Mouse (Mus musculus): ENCODE results near the gene Egfr.

Gene Egfr

GRCm38 (mm10) chr11:16956115-16956862 lies 204.3 kb downstream of the Egfr start:
- no peak for DNase-seq (ENCODE audit: low spot score in 2 of 2)

- no peak for DNase-seq (ENCODE audit: low spot score in 2 of 2)
Measured at GRCm38 (mm10) chr11:16957030-16957429, 205.0 kb downstream of the Egfr start.

DNA sequence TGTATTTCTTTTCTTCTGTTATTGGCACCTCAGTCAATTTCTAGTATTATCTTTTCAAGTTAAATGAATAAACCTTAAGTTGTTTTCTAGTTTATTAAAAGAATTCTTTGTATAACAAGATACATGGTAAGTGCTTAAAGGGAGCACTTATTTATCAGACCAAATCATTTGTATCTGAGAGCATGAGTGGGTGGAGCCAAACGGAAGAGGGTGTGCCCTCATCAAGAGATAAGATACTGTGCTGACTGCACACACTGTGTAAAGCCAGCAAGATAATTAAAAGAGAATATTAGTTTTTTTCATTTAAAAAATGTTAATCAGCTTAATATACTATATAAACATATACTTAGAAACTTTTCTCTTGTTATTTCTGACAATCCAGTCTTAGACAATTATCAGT lies 206.5 kb downstream of the Egfr start:
- no peak for DNase-seq (ENCODE audit: low spot score in 2 of 2)

Data from thymus, postnatal 10 days (tissue).